Mouse (Mus musculus) testis, adult 2 months (tissue): Measurements from ENCODE around the gene Gm45062.

Experiments used
- CTCF ChIP-seq: fragments of 200-500 bp; IDR thresholded peaks from 2 replicates; pipeline ENCODE4 v1.5.1; 2012; ENCODE audit warnings: low read depth, mild to moderate bottlenecking, inconsistent platforms, low read length, moderate library complexity; ENCODE audit not compliant: control insufficient read depth, insufficient read depth, insufficient replicate concordance
- POLR2A ChIP-seq: fragments of 200-500 bp; IDR thresholded peaks from 2 replicates; pipeline ENCODE4 v1.6.1; 2012; ENCODE audit warnings: low read depth, mild to moderate bottlenecking, inconsistent platforms, low read length, moderate library complexity; ENCODE audit not compliant: control insufficient read depth

GRCm38 (mm10) chr6:8412845-8413598 lies 153.8 kb downstream of the Gm45062 start:
- TF ChIP-seq CTCF = no peak
- no peak for TF ChIP-seq POLR2A
